Mouse (Mus musculus): ENCODE measurements around the gene Limch1.

Limch1 gene

DNA sequence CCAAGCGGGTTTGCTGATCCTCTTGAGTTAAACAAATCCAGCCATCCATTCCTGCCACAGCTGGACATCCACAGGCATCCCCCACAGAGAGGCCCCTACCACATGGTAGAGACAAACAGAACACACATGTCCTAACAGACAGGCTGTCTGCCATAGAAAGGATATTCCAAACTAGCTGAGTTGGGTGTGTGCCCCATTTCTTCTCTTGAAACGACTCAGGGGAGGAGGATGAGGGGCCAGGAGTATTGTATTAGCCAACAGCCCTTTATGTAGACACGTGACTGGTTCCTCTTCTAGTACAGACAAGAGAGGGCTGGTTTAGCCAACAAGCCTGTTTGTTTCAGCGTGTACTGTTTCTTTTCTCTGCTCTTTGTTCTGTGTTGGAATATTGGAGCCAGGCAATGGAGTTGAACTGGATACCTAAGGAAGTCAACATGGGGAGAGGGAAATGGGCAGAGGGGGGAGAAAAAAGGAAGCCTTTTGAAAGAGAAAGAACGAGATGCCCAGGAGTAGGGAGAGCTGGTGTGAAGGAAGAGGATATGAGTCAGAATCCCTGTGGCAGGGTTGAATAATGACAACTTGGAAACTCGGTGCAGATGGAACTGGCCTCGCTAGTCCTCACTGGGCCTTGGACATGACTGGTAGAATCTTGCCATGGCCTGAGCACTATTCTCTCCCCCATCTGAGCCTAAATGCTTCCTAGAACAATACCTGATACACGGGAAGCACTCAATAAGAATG is 196.3 kb downstream of the Limch1 start:
- DNase-seq: no peak

GRCm38 (mm10) chr5:66942922-66943321 is 197.3 kb downstream of the Limch1 start:
- no peak for DNase-seq

DNA sequence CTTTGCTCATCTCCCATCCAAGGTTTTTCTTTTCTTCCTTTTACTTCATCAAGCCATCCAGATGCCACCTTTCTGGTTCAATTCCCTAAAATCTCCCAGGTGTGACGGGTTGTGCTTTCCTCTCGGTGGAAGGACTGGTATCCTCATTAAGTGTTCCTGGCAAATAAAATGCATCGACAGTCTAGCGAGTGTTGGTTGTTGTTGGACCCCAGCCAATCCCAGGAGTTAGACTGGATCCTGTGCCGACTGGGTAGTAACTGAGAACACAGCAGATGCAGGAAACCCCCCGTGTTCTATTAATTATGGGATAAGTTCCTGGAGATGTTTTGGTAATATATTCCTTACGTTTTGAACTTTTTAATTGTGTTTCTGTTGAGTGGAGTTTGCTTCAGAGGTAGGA is 197.9 kb downstream of the Limch1 start:
- no peak for DNase-seq

DNA sequence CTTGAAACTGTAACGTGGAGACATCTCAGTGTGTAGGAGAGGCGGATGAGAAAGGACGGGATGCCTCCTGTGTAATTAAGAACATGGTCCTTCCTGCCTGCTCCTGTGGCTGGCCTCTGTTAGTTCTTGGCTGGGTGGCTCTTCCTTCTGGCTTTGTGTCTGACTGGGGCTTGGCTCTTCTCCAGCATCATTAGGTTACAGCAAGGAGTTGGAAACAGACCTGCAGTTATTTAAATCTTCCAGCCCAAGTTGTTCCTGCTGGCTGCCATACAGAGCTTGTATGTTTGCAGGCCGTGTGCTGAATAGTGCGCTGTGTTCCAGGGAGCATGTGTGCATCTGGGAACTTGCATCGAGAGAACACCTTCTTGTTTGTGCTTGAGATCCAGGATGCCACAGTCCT is 202.3 kb downstream of the Limch1 start:
- peak; percentile 68 for DNase-seq

DNA sequence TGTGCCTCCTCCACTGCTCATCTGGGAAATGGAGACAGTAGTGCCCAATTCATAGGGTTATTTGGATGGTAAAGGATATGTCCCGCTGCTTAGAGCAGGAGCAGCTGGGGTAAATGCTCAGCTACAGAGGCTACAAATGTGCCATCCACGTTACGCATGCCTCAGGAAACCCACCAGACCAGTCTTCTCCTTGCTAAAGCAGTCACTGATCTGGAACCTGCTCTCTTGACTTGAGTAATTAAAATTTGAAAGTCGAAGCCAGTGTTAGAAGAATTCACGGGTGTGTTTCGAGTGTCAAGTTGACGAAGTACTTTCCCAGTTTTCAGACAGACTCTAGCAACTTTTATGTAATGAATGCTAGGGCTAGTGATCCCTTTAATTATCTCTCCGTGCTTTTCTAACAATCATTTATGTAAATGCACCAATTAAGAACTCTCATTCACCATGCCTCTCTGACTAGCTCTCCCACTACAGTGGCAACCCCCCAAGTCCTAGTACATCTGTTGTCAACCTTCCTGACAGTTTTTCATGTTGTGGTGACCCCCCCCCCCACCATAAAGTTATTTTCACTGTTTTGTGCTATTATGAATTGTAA is 203.6 kb downstream of the Limch1 start:
- no peak for DNase-seq

DNA sequence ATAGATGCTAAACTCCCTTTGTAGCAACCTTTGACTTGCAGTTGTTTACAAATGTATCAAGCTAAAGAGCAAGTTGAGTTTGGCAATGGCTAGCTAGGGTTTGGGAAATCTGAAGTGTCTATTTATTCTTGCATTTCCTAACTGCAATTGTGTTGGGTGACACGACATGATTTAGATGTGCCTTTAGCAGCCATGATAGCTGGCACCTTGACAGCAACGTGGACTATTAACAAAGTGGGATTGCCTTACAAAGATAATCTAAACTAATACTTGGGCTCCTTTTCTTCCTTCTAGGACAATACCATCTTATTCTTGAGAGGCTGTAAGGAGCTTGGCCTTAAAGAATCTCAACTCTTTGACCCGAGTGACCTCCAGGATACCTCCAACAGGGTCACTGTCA is 207.7 kb downstream of the Limch1 start:
- DNase-seq: peak; percentile 37

GRCm38 (mm10) chr5:66953971-66954644 is 208.5 kb downstream of the Limch1 start:
- no peak for DNase-seq

- DNase-seq: no peak
Observed at GRCm38 (mm10) chr5:66955245-66955644, 209.6 kb downstream of the Limch1 start.

DNA sequence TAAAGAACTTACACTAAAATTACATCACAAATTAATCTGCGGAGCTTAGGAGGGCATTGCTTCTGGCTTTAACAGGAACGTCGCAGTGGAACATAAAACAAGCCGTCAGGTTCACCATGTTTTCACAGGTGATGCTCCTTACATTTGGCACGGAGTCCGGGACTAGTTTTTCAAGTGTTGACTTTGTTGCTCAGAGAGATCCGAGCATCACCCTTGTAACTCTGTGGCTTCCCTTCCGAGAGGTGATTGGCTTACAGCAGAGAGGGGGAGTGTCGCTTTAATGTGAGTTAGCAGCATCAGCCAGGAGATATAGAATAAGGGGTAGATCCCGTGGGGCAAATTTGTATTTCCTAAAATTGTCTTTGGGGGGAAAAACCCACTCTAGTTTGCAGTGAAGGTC is 212.0 kb downstream of the Limch1 start:
- no peak for DNase-seq

DNA sequence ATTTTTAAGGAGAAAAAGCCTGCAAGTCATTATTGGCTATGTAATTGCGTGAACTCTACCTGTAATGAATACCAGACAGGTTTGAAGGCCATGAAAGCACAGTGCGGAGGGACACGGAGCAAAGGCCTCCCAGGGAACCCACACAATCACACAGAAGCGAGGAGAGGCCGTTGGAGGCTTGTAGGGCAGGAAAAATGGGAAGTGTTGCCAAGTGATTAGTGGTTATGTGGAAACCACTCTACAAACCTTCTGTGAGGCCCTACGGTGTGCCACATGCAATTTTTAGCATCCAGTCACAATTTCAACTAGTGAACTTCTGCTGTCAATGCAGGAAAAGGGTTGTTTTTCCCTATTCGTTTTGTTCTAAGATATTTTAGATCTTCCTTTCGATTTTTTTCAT is 212.5 kb downstream of the Limch1 start:
- no peak for DNase-seq

- DNase-seq: no peak
Observed at GRCm38 (mm10) chr5:66959968-66960367, 214.3 kb downstream of the Limch1 start.

- no peak for DNase-seq
Observed at GRCm38 (mm10) chr5:66965442-66965841, 219.8 kb downstream of the Limch1 start.

DNA sequence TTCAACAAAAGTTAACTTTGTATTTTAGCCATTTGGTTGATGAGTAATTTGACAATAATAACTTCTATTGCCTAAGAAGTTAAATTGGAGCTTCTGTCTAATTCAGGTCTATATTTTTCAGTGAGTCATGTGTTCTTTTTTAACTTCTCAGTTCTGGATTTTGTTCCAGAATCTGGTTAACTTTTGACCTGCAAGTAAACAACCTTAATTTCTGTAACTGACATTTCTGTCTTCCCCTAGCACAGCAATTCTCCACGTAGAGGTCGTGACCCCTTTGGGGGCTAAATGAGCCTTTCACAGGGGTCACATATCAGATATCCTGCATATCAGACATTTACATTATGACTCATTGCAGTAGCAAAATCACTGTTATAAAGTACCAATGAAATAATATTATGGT is 221.5 kb downstream of the Limch1 start:
- DNase-seq: no peak

GRCm38 (mm10) chr5:66967646-66968045 is 222.0 kb downstream of the Limch1 start:
- DNase-seq: no peak

DNA sequence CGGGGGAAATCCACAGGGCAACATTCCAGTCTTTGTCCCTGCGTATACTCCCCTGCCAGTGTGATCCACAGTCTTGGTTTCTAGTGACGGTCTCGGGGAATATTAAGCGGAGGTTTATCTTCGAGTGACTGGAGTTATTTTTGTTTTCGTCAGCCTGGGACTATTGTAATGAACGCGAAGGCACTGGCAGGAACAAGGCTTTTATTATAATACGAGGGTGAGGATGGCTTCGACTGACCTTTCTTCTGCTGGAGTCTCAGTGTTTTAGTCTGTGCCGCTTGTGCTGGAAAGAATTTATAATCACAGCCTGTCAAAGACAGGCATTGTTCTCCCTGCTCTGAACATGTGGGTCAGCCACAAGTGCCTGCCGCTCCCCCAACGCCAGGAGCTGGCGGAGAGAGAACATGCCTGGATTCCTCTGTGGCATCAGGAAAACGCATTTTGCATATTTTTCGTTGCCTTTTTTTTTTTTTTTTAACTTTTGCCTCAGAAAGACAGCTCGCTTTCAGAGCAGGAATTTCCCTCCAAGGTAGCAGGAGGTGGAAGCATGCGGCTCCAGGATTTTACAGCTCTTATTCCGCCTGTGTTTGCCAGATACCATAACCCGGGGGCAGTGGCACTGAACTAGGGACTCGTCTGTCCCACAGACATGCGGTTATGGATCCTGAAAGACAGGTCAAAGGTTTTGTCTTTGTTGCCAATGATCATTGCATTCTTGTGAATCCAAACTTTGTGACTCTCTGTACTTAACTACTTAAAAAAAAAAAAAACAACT is 222.6 kb downstream of the Limch1 start:
- DNase-seq: peak; percentile 33

- DNase-seq: no peak
Observed at GRCm38 (mm10) chr5:66968925-66969711, 223.5 kb downstream of the Limch1 start.

DNA sequence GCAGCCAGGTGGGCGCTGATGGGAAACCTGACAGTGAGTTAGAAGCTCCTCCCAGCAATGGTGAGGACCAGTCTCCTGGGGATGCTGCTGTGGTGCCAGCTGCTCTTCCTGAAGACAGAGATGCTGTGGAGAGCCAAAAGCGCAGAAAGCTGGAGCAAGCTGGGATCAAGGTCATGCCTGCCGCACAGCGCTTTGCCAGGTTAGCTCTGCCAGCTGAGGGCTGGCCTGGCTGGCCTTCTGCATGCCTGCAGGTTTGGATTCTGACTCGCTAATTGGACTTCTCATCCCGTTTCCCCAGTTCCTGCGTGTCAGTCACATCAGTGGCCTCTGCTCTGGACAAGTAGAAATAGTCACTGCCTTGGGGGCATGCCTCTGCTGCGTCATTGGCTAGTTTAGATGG is 230.0 kb downstream of the Limch1 start:
- no peak for DNase-seq

DNA sequence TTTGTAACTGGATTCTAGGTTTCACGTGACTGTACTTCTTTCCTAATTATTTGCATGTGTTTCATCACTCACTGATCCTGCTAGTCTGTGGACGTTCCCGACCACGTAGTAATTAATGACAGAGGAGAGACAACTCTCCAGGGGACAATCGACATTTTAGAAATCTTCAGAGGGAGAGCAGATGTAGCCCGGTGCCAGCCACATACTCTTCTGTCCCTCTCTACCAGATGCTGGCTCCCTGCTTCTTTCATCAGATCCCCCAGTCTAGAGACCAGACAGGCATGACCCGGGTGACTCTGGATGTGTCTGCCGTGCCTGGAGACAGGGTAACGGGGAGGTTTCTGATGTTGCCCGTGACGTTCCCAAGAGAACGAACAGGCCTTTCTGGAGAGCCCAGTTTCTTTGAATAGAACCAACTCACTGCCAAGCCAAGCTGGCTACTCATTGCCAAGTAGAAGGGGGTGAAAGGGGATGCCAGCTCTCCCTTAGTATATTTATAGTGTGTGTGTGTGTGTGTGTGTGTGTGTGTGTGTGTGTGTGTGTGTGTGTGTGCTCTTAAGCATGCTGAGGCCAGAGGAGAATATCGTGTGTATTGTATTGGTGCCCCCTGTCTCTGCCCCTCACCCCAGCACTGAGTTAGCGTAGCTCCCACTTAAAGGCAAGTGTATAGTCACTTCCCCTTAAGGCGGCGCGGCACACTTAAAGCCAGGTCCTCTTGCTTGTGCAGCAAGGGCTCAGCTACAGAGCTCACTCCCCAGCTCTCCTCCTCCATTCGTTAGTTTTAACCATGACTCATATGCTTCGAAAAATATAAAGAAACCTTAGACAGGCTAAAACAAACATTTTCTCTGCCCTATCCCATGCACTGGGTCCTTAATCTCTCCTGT is 233.9 kb downstream of the Limch1 start:
- no peak for DNase-seq

DNA sequence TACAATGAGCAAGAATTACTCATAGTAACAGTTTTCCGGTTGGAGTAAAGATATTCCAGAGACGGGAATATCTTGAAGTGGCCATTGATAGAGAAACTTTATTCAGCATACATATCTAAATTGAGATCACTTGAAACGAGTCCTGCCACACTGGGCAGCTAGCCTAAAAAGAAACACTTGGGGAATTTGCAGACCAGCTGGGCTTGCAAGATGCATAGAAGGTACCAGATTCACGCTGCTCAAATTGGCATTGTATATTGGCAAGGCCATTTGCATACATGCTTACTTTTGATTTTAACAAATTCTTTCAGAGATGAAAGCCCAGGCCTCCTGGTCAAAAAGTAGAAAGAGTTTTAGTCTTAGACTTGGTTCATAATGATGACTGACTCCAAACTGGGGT is 235.2 kb downstream of the Limch1 start:
- no peak for DNase-seq

DNA sequence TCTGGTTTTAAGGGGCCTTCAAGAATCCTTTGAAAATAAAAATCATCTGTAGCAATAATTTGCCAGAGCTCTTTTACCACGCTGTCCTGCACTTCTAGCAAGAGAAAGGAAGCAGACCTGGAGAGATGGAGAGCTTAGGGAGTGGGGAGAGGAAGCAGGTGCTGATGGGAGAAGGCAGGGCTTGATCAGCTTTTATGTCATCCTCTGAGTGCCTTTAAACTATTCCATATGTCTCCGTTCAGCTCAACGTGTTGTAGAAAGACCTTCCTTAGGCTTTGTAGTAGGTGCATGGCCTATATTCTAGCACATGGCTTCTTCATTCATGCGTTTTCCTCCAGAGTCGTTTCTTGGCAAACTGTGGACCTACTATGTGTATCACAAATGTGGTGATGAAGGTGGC is 237.5 kb downstream of the Limch1 start:
- no peak for DNase-seq

GRCm38 (mm10) chr5:66988926-66989325 is 243.3 kb downstream of the Limch1 start:
- no peak for DNase-seq

DNA sequence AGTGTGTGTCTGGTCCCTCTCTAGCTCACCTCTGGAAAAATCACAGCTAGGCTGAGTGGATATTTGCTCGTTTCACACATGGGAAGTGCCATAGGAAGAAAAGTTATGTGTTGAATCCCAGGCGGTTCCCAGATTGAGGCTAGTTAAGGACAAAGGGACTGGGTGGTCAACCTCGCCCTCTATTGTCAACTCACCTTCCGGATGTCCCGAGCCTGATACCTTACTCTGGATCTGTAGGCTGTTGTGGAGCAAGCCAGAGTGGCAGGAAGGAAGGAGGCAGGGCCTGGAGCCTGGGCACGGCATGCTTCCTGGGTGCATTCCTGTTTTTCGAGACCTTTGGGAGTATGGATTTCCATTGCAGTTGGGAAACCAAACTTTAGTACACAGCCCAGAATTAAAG is 243.9 kb downstream of the Limch1 start:
- DNase-seq: no peak

Data from lung, postnatal 14 days (tissue).